Mouse (Mus musculus) activated CD4-positive, CD25-positive, alpha-beta regulatory T cell, adult 4 months (primary cell): ENCODE data around the gene Arpc1a. TPM values are rescaled to one million over a fixed set of nuclear protein-coding genes. Genes with fewer than 3 reads are reported as not detected.
"Not testable (repeated sequence)": the region's sequence is repeated elsewhere in the genome, so short reads cannot be mapped to it uniquely, and the experiment has no call there.

Source experiments
- ATAC-seq: one replicate; pipeline ENCODE4 v1.8.0; 2017
- polyA plus RNA-seq, 2 experiments: library from polyadenylated mRNA; unstranded; fragments of 100-300 nt; shearing (Covaris generic); gene quantifications; one replicate each; pipeline ENCODE4 v1.2.1; 2017

Arpc1a gene
- polyA plus RNA-seq, 2 experiments from 2014 or later: 84.8 to 96.6 TPM

DNA sequence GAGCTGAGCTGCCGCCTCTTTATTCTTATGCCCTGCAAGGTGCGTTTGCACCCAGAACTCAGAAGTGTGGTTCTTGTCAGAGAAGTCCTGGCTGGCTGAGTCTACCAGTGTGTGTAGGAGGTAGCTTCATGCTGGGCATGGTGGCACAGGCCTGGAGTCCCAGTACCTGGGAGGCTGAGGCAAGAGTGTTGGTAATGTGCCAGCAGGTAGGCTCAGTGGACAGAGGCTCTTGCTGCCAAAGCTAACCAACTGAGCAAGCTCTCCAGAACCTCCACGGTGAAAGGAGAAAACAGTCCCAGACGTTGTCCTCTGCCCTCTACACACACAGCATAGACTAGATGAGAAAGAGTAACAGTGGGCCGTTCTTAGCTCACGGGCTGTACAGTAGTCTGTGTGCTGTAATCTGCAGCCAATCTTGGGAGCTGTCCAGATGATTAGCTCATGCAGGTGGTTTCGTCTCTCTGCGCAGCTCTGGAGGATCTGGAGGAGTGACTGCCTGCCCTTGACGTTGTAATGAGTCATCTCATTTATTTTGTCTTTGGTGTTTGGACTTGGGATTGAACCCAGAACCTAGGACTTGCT is 22.2 kb downstream of the Arpc1a start:
- ATAC-seq: no peak

- no peak for ATAC-seq
Observed at GRCm38 (mm10) chr5:145110401-145110800, 26.8 kb downstream of the Arpc1a start.

GRCm38 (mm10) chr5:145112566-145112965 is 28.9 kb downstream of the Arpc1a start:
- no peak for ATAC-seq

DNA sequence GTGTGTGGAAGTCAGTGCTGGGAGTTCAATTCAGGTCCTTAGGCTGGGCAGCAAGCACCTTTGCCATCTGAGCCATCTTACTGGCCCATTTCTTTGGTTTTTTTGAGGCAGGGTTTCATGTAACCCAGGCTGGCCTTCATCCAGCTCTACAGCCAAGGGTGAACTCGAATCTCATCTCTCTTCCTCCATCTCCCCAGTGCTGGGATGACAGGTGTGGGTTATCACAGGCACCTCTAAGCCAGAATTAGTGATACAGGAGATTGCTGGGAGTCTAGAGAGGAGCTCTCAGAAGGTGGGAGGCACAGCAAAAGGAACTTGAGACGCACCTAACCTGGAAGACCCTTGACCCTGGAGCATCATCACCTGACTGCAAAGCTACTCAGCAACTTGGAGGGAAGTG is 29.8 kb downstream of the Arpc1a start:
- no peak for ATAC-seq

DNA sequence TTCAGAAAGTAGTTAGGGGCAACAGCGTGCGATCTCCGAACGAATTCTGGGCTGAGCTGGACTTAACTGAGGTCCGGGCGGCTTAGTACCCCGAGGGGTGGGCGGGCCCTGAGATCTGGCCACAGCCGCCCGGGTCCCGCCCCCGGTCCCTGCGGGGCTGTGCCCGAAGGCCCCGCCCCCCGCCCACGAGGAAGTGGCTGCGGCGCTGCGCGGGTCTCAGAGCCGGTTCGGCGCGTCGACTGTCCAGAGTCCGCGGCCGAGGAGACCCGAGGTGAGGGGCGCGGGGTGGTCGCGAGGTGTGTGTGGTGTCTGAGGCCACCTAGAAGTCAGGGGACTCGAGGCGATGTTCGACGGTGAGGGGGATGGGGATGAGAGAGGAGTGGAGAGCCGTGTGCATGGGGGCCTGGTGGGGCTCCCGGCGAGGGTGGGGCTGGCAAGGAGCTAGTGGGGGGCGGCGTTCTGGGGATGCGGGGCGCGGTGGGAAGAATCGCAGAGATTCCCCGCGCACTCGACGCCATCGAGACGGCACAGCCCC is 30.5 kb downstream of the Arpc1a start, which contains the start of gene Arpc1b:
TSS of gene Arpc1b (plus strand) at position 145 of the 535 bp plus-strand sequence.
- peak; percentile 10 for ATAC-seq

- peak; percentile 50 for ATAC-seq
Observed at GRCm38 (mm10) chr5:145114606-145115473, 31.2 kb downstream of the Arpc1a start.

GRCm38 (mm10) chr5:145115736-145116135 is 32.1 kb downstream of the Arpc1a start:
- no peak for ATAC-seq

GRCm38 (mm10) chr5:145116316-145116715 is 32.7 kb downstream of the Arpc1a start:
- ATAC-seq: peak; percentile 79

GRCm38 (mm10) chr5:145116916-145117315 is 33.3 kb downstream of the Arpc1a start:
- ATAC-seq: no peak

GRCm38 (mm10) chr5:145118005-145118404 is 34.4 kb downstream of the Arpc1a start:
- no peak for ATAC-seq

- no peak for ATAC-seq
Observed at GRCm38 (mm10) chr5:145118461-145118860, 34.8 kb downstream of the Arpc1a start.

- ATAC-seq: no peak
Observed at GRCm38 (mm10) chr5:145119385-145119784, 35.8 kb downstream of the Arpc1a start.

- no peak for ATAC-seq
Observed at GRCm38 (mm10) chr5:145120921-145121320, 37.3 kb downstream of the Arpc1a start.

DNA sequence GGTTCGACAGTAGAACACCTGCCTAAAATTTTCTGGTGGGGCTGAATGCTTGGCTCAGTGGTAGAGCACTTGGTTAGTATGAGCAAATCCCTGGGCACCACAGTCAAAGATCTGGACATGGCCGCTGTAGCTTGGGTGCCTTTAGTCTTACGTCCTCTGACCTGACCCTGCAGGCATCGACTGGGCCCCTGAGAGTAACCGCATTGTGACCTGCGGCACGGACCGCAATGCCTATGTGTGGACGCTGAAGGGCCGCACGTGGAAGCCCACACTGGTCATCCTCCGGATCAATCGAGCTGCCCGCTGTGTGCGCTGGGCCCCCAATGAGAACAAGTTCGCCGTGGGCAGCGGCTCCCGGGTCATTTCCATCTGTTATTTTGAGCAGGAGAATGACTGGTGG is 39.8 kb downstream of the Arpc1a start:
- no peak for ATAC-seq

GRCm38 (mm10) chr5:145126580-145126979 is 43.0 kb downstream of the Arpc1a start:
- ATAC-seq: no peak

DNA sequence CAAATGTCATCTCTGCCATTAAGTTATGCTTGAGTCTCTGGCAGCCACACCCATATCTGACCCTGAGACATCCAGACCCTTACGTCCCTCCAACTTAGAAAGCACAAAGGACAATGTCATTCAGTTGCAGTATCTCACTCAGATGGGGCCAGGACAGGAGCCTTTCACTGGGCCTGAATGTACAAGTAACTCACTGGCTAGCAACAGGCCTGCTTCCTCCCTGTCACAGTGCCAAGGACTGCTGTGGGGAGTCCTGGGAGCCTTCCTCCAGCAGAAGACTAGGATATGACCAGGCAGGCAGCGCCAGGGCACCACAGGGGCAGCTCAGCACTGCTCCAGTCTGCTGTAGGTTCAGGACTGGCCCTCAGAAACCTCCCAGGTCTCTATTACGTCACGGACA is 45.5 kb downstream of the Arpc1a start:
- ATAC-seq: no peak

GRCm38 (mm10) chr5:145129773-145130172 is 46.1 kb downstream of the Arpc1a start:
- not testable (repeated sequence) for ATAC-seq

DNA sequence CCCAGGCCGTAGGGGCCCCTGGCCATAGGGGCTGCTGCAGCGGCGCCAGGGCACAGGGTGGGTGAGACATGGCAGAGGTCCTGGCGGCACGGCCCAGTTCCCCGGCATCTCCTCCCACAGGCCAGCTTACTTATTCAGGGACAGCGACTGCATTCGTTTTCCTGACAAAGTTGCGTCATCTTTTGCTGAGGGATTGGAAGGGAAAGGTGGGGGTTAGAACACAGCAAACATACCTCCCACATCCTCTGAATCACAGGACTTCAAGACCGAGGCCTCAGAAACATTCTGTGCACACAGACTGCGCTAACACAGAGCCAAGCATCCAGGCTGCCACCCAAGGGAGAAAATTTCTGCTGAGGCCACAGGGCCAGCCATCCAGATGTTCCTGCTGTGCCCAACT is 46.6 kb downstream of the Arpc1a start:
- ATAC-seq: no peak

DNA sequence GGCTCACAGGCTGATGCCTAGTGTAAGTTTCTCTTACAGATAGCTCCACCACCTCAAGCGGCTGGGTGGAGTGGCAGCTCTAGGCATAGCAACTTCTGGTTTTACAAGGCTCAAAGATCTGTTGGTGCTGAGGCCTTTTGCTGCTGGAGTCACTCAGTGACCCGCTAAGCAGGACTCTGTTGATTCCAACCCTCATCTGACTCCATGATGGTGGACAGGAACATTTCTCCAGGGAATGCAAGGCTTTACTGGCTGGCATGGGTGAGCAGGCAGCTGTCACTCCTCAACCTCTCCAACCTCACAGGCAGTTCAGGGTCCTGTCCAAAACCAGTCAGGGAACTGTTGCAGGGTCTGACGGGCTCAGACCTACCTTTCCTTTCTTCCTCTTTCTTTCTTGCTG is 47.4 kb downstream of the Arpc1a start:
- ATAC-seq: no peak

DNA sequence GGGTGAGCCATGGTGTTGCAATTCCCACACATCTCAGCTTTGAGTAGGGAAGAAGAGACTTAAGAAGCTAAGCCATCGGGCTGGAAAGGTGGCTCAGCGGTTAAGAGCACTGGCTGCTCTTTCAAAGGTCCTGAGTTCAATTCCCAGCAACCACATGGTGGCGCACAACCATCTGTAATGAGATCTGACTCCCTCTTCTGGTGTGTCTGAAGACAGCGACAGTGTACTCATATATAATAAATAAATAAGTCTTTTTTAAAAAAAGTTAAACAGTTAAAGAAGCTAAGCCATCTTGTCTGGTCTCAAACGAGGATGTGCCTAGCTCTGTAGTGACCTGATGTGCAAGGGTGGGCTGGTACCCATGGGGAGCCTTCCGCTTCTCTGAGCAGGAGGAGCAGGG is 49.6 kb downstream of the Arpc1a start:
- ATAC-seq: not testable (repeated sequence)

DNA sequence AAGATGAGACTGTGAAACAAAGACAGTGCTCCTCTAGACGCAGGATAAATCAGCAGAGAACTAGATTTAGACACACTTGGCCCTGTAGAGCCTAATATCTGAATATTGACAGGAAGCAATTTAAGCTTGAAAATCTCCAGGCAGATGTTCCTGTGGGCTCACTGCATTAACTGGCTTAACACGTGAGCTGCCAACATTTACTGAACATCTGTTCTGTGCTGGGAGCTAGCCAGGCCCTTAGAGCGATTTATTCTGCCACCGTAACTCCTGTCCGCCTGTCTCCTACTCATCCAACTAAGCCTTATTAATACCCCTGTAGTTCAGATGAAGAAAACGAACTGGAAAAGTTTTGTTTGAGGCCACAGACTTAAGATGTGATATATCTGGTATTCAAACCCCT is 55.2 kb downstream of the Arpc1a start:
- ATAC-seq: no peak

DNA sequence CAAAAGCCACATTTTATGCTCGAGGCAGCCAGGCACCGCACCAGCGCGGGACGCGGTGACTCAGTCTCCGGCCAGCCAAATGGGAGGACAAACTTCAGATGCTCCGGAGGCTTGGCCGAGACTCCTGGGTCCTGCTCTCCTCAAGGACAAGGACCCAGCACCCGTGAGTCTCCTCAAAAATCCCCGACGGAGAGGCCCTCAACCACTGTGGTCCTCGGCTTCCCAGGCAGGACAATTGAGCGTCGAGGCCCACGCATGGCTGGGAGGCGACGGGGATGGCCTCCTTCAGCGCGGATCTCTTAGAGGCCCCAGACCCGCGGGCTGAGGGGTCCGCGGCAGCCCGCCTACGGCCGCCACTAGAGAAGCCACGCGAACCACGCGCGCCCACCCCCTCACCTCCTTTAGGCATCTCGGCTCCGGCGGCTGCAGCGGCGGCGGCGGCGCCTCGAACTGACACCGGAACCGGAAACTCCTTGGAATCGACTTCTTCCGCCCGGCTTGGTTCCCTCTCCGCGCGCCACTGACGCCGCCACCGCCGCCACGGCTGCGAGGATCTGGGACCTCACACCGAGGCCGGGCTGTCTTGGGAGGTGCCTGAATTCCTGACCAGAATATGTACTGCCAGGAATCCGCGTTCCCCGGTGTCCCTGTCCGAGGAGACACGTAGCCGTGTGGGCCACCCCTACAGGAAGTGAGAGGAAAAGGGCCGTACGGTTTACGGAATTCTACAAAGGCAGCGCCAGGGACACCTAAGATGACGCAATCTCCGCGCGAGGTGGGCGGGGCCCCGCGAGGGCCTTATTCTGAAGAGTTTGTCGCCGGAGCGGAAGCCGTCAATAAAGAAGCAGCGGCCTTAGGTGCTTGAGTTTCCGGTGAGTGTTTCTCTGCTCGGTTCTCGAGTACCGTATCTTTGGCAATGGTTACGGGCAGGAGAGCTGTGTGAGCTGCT is 56.2 kb downstream of the Arpc1a start, which contains the start of the genes Pdap1 and Bud31:
TSS of gene Pdap1 (minus strand) at position 668 of the 949 bp plus-strand sequence.
TSS of gene Bud31 (plus strand) at position 792 of the 949 bp plus-strand sequence.
- peak; percentile 85 for ATAC-seq
